ENCODE assay signal across 9 mouse cellular contexts in the genomic region with DNA sequence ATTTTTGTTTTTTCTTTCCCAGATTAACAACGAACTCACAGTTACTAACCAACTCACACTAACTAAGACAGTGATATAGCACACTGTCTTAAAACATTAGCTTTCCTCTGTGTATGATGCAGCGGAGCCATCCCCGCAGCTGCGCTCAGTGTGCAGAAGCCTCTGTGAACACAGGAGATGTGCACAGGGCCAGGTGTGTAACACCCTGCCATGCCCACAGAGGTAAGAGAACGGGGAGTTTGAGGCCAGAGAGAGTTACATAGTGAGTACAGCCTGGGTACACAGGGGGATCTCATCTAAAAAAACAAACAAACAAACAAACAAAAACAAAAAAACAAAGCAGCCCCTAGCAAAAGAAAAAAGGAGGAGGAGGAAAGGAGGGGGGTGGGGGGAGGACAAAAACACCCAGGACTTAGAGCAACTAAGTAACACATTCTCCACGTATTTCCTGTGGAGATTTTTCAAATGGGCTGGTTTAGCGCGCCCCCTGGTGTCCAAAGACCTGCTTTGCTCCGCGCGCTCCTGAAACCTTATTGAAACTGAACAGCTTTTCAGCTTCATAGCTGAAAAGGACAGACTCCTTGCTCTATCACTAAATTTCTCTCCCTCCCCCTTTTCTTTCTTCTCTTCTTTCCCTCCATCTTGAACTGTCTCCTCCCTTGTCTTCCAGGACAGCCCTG.
A peak's percentile ranks its signal among the peaks of the same experiment; 100 is the strongest.
DNase-seq lines count a peak whose midpoint lies in the region; ATAC-seq and TF ChIP-seq lines count a peak whose summit lies in the region.
"Had no signal": no experiment of that assay in that cellular context is flagged by ENCODE, and none has a peak within 500 bp of the region (broad histone marks: within the 10 kb centered on the region; RNA-seq: fewer than 3 reads in every experiment).

No protein-coding gene starts in this region.

- no peaks in the 10 kb centered on the region for H3K4me1 ChIP-seq in heart, embryonic 12.5 days (replicated peaks)
- no peaks in the 10 kb centered on the region for H3K4me1 ChIP-seq in cerebellum, adult 2 months (ENCODE audit: control insufficient read depth, insufficient read depth, low read length)
- H3K4me1 ChIP-seq in stomach, postnatal 0 days (replicated peaks; ENCODE audit: control insufficient read depth, insufficient read depth): no peaks in the 10 kb centered on the region

- peak; percentile 84 for TF ChIP-seq CTCF in cerebellum, adult 2 months (IDR thresholded peaks at IDR 0.05; ENCODE audit: borderline replicate concordance, insufficient read depth, low read depth, low read length)
- peak; percentile 96 for TF ChIP-seq CTCF in layer of hippocampus, adult 2 months (conservative IDR thresholded peaks at IDR 0.05)
- TF ChIP-seq CTCF in stomach, postnatal 0 days (IDR thresholded peaks at IDR 0.05; ENCODE audit: low read depth): peak; percentile 88

- 33% methylated on average over 11 of the region's 11 CpGs for whole genome bisulfite sequencing in heart, embryonic 12.5 days
- 38% methylated on average over 11 of the region's 11 CpGs for WGBS in cerebellum, adult 2 months
- WGBS in stomach, postnatal 0 days: 32% methylated on average over 11 of the region's 11 CpGs

- no peak overlapping the region for H3K9ac ChIP-seq in heart, embryonic 12.5 days
- H3K9ac ChIP-seq in stomach, postnatal 0 days (ENCODE audit: low read length): no peak overlapping the region
- H3K9ac ChIP-seq: limb, embryonic 13.5 days had no signal

- no peak for TF ChIP-seq POLR2A in cerebellum, adult 2 months (IDR thresholded peaks at IDR 0.05; ENCODE audit: borderline replicate concordance, insufficient read depth, low read length)

- H3K27me3 ChIP-seq in heart, embryonic 12.5 days (replicated peaks): peaks cover 4% of the 10 kb centered on the region; the same call in 1 of the 2 replicates
- no peaks in the 10 kb centered on the region for H3K27me3 ChIP-seq in cerebellum, adult 2 months (ENCODE audit: control insufficient read depth, insufficient read depth, low read length)
- H3K27me3 ChIP-seq in stomach, postnatal 0 days (ENCODE audit: control insufficient read depth, insufficient read depth, low read length): no peaks in the 10 kb centered on the region

- no peak overlapping the region for H3K4me2 ChIP-seq in heart, embryonic 12.5 days
- H3K4me2 ChIP-seq in stomach, postnatal 0 days (replicated peaks; ENCODE audit: low read depth): no peak overlapping the region
- H3K4me2 ChIP-seq: limb, embryonic 13.5 days had no signal

- TF ChIP-seq EP300 in stomach, postnatal 0 days (optimal IDR thresholded peaks at IDR 0.05): no peak

- no peak for ATAC-seq in heart, embryonic 12.5 days (ENCODE audit: insufficient number of reproducible peaks, low FRiP score)
- no peak for ATAC-seq in stomach, postnatal 0 days (ENCODE audit: low FRiP score, low TSS enrichment)

- no peak overlapping the region for H3K4me3 ChIP-seq in heart, embryonic 12.5 days
- no peak overlapping the region for H3K4me3 ChIP-seq in cerebellum, adult 2 months (replicated peaks; ENCODE audit: insufficient read depth, low read depth, low read length)
- H3K4me3 ChIP-seq in layer of hippocampus, adult 2 months: no peak overlapping the region
- H3K4me3 ChIP-seq in stomach, postnatal 0 days (ENCODE audit: low read depth, low read length): no peak overlapping the region
- H3K4me3 ChIP-seq: limb, embryonic 13.5 days had no signal

- DNase-seq in heart, adult 18-20 months: peak; percentile 38 to 88
- DNase-seq in Muller cell, postnatal 12 days (ENCODE audit: inconsistent ontology term): peak; percentile 61
- DNase-seq in cerebellum, adult 2 months: peak; percentile 68 to 83
- DNase-seq in forelimb bud, embryonic 11.5 days (ENCODE audit: low read depth, low spot score): peak; percentile 71
- peak; percentile 83 to 90 for DNase-seq in layer of hippocampus, adult 2 months (ENCODE audit: low spot score in 2 of 2)
- DNase-seq in lung, postnatal 36 days: peak; percentile 61
- DNase-seq in stomach, postnatal 0 days (ENCODE audit: low spot score): peak; percentile 74

- H3K36me3 ChIP-seq in heart, embryonic 12.5 days: no peaks in the 10 kb centered on the region
- no peaks in the 10 kb centered on the region for H3K36me3 ChIP-seq in stomach, postnatal 0 days (ENCODE audit: control insufficient read depth, insufficient read depth, low read length)
- H3K36me3 ChIP-seq: limb, embryonic 13.5 days had no signal

- H3K27ac ChIP-seq in heart, embryonic 12.5 days (ENCODE audit: poor library complexity, severe bottlenecking): no peak overlapping the region
- H3K27ac ChIP-seq in cerebellum, adult 2 months (ENCODE audit: insufficient read depth, low read length): no peak overlapping the region
- peak overlapping the region; percentile 39; the same call in 1 of the 2 replicates for H3K27ac ChIP-seq in layer of hippocampus, adult 2 months
- H3K27ac ChIP-seq in stomach, postnatal 0 days (replicated peaks): no peak overlapping the region
- H3K27ac ChIP-seq: limb, embryonic 13.5 days had no signal

- H3K9me3 ChIP-seq in heart, embryonic 12.5 days (replicated peaks): no peaks in the 10 kb centered on the region
- no peaks in the 10 kb centered on the region for H3K9me3 ChIP-seq in stomach, postnatal 0 days (ENCODE audit: control insufficient read depth, low read length)
